Mouse (Mus musculus) lung, adult 2 months (tissue): ENCODE data around the gene Gm867. TPM values are rescaled to one million over a fixed set of nuclear protein-coding genes. Genes with fewer than 3 reads are reported as not detected.

Experiments used
- DNase-seq: peaks from one replicate; pipeline ENCODE4 v3.0.0; 2022
- H3K4me1 ChIP-seq: fragments of 200-500 bp; 2 replicates; pipeline ENCODE4 v1.6.1; 2011; ENCODE audit warnings: low read length; ENCODE audit not compliant: control insufficient read depth, insufficient read depth
- H3K4me3 ChIP-seq: fragments of 200-500 bp; replicated peaks from 2 replicates; pipeline ENCODE3; 2011; ENCODE audit warnings: low read depth, mild to moderate bottlenecking, control low read depth, low read length; ENCODE audit errors: extremely low read depth
- CTCF ChIP-seq: fragments of 200-500 bp; IDR thresholded peaks from 2 replicates; pipeline ENCODE4 v1.5.1; 2011; ENCODE audit warnings: mild to moderate bottlenecking, low read length, control low read depth; ENCODE audit not compliant: insufficient read depth
- POLR2A ChIP-seq: fragments of 200-500 bp; IDR thresholded peaks from 2 replicates; pipeline ENCODE4 v1.6.1; 2011; ENCODE audit warnings: low read depth, mild to moderate bottlenecking, control low read depth, low read length, borderline replicate concordance; ENCODE audit errors: extremely low read depth
- WGBS: fragments of 180-500 bp; shearing (Covaris S2); methylation state at CpG from one replicate; pipeline ENCODE4 v1.1.7; 2018; 5-methylcytosine and 5-hydroxymethylcytosine counted together
- polyA plus RNA-seq: library from polyadenylated mRNA; depleted of rRNA; stranded (reverse); fragments of >200 nt; gene quantifications from 2 replicates; pipeline ENCODE4 v1.2.3, GENCODE M21; 2012; rRNA removed

The Gm867 gene
- 12.6 and 15.8 TPM in 2 replicates for polyA plus RNA-seq

DNA sequence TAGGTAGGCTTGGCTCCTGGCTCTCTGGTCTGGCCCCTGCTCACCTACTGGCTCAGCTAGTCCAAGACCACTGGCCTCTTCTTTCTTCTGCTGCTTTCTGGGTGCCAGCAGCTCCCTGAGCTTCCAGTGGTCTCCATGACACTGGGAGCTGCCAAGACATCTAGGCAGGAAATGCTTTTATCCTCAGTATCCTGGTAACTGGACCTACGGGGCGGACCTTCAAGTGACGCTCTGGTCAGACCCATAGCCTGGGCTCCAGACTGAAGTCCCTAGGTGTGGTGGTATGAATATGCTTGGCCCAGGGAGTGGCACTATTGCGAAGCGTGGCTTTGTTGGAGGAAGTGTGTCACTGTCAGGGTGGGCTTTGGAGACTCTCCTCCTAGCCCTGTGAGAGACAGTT, at the start of gene Gm867:
Gm867 (minus strand) TSS at position 153 of the 400 bp plus-strand sequence.
- DNase-seq = no peak
- Histone ChIP-seq H3K4me3 (no peak within 1 kb of the TSS), H3K4me1 (peaks cover 2% of the 10 kb centered on the region; the same call in 1 of the 2 replicates)
- TF ChIP-seq POLR2A = no peak
- WGBS = 61% methylated on average over 5 of the region's 5 CpGs

DNA sequence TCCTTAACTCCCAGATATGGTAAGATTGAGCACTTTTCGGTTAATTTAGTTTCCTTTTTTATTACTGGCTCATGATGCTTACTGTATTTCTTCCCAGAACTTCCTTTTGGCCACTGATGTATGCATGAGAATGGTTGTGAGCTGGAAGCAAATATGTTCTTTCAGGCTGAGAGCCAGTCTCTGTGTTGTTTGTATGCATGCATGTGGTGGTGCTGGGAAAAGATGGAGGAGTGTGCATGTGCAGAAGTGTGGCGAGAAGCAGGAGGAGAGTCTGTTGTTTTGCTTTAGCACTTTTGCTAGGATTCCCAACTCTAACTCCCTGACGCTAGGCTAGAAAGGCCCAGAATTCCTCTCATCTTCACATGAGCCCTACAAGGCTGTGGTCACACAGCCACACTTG, 39.0 kb upstream of the Gm867 start:
- 85% methylated on average over 3 of the region's 3 CpGs for whole genome bisulfite sequencing
- TF ChIP-seq CTCF (no peak), POLR2A (no peak)
- no peak overlapping the region for H3K4me3 ChIP-seq
- no peak for DNase-seq
- H3K4me1 ChIP-seq = no peaks in the 10 kb centered on the region

DNA sequence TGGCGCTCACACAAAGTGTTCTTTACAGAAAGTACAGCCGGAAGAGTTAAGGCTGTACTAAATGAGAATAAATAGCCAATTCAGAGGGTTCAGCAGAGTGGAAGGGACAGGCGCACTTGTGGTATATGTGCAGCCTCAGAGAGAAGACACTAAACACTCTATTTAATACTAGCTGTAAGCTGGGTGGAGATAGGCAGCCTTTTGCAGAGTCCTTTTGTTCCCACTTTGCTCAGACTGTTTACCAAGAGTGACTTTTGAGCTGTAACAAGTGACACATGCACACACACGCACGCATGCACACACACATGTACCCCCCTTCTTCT, 38.3 kb upstream of the Gm867 start:
- DNase-seq = no peak
- Histone ChIP-seq H3K4me3 (no peak overlapping the region), H3K4me1 (no peaks in the 10 kb centered on the region)
- TF ChIP-seq POLR2A (no peak), CTCF (no peak)
- 66% methylated on average over 5 of the region's 5 CpGs for WGBS

DNA sequence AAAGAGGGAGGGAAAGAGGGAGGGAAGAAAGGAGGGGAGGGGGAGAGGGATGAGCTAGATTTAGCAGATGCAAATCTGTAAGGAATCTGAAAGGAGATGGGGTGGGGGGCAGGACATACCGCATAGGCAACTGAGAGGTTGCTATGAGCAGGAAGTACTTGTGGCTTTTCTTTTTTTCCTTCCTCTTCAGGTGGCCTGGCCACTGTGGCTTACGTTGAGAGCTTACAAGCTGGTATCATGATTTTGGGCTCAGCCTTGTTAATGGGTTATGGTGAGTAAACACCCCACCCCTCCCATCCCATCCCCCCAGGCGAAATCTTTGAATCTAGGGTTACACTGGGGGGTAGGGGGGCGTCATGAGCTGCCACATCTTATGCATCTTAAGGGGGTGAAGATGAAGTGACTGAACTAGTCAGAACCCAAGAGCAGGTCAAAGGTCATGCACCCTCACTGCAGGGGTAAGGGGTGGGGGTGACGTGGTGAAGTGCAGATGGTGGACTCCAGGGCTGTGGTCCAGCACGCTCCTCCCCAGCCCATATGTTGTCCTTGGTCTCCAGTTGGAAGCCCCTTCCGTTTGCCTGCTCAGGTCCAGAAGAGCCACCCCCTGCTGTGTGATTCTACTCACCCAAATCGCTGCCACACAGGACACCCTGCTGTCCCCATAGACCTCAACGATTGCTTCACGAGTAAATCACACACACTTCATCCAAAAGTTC, 37.8 kb upstream of the Gm867 start:
- 30% methylated on average over 10 of the region's 10 CpGs for WGBS

DNA sequence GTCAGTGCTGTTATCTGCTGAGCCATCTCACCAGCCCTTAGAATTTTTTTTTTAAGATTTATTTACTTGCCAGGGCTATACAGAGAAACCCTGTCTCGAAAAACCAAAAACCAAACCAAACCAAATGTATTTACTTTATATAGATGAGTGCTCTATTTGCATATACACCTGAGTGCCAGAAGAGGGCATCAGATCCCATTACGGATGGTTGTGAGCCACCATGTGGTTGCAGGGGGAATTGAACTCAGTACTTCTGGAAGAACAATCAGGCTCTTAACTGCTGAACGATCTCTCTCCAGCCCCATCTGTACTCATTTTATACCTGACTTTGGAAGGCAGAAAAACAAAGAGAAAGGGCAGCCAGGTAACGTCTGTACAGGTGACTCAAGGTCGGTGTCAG, 34.7 kb upstream of the Gm867 start:
- H3K4me1 ChIP-seq = no peaks in the 10 kb centered on the region
- no peak overlapping the region for H3K4me3 ChIP-seq
- WGBS = 67% methylated on average over 5 of the region's 5 CpGs
- DNase-seq = no peak
- TF ChIP-seq CTCF (peak; percentile 56), POLR2A (no peak)

More for the DNA sequence above, 37.8 kb upstream of the Gm867 start:
- no peaks in the 10 kb centered on the region for H3K4me1 ChIP-seq
- TF ChIP-seq POLR2A (no peak), CTCF (no peak)
- H3K4me3 ChIP-seq = no peak overlapping the region
- no peak for DNase-seq

DNA sequence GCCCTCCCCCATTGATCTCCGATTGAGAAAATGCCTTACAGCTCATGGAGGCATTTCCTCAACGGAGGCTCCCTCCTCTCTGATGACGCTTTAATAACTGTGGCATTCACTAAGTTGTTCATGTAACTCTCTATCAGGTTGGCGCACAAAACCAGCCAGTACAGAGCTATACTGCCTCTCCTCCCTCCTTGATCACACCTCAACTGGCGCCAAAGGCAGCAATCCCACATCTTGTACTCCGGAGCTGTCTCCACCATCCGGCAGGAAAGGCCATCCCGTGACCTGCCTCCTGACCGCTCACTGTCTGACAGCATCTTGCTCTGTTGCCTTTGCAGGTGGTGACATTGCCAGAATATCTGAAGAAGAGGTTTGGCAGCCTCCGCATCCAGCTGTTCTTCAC, 33.4 kb upstream of the Gm867 start:
- 82% methylated on average over 10 of the region's 10 CpGs for WGBS
- Histone ChIP-seq H3K4me1 (no peaks in the 10 kb centered on the region), H3K4me3 (no peak overlapping the region)
- TF ChIP-seq POLR2A (no peak), CTCF (no peak)
- DNase-seq = no peak

DNA sequence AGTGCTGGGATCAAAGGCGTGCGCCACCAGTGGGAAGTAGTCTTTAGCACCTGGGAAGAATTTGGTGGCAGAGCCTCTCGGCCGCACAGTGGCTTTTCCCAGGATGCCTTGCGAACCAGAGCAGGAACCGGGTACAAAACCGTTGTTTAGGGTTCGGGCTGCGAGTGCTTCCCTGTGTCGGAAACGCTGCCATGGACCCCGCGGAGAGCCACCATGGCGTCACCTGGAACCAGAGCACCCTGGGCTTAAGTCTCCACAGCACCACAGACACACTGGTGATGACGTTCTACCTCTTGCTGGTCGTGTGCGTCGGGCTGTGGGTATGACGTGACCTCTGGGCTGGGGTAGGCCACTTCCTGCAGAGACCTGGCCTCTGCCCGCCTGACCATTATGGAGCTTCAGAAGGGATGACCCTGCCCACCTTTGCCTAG, 13.9 kb upstream of the Gm867 start, which contains the start of gene Gm5134:
Gm5134 (plus strand) TSS at position 134 of the 431 bp plus-strand sequence.
- WGBS = 22% methylated on average over 20 of the region's 20 CpGs

DNA sequence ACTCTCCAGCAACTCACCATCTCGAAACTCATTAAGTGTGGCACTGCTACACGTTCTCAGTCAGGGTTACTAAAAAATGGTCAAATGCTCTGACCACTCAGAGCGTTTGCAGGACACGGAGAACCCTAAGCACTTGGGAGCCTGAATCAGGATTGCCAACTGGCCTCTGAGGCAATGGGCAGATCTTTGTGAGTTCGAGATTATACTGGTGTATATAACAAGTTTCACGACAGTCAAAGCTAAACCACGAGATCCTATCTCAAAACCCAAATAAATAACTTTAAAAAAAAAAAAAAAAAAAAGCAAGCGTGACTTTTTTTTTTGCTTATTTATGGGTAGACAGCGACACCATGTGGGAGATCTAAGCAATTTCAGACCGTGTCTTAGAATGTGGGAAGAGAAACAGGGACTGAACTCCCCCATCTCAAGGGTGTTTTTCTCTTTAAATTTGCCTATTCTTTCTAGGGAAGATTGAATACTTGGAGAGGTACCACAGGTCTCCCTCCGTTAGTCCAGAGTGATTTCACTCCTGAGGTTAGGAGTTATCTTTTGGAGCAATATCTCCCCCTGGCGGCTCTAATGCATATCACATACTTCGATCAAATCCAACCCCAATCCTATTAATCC, 11.1 kb upstream of the Gm867 start:
- Histone ChIP-seq H3K4me1 (peaks cover 6% of the 10 kb centered on the region; the same call in 1 of the 2 replicates), H3K4me3 (peak overlapping the region; percentile 28)
- DNase-seq = no peak
- WGBS = 2% methylated on average over 13 of the region's 13 CpGs
- peak; percentile 27; the same call in 1 of the 2 replicates for TF ChIP-seq CTCF
- no peak for TF ChIP-seq POLR2A

More for the DNA sequence above, 13.9 kb upstream of the Gm867 start, which contains the start of gene Gm5134:
- Histone ChIP-seq H3K4me1 (peaks cover 6% of the 10 kb centered on the region; the same call in 1 of the 2 replicates), H3K4me3 (peak within 1 kb of the TSS; percentile 6)
- TF ChIP-seq POLR2A (no peak), CTCF (no peak)
- DNase-seq = no peak

DNA sequence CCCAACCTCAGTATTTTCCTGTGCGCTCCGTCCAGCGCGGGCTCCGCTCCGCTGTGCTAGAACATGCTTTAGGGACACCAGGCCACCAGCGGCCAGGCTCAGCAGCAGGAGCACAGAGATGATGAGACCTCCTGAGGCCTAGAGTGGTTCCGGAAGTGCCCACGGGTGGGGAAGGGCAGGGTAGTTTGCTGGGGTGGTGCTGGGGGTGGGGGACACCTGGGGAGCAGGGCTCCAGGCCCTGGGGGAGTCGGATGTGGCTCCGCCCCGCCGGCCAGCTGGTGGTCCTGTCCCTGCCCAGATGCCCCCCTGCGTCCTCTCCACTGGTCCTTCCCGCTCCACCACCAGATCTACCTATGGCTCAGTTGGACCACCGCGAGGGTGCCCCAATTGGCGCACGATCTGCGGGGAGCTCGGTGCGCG, 10.3 kb upstream of the Gm867 start:
- peaks cover 6% of the 10 kb centered on the region; the same call in 1 of the 2 replicates for H3K4me1 ChIP-seq
- 8% methylated on average over 23 of the region's 23 CpGs for WGBS
- peak; percentile 25; the same call in 1 of the 2 replicates for TF ChIP-seq POLR2A
- TF ChIP-seq CTCF = no peak
- H3K4me3 ChIP-seq = peak overlapping the region; percentile 25
- no peak for DNase-seq

DNA sequence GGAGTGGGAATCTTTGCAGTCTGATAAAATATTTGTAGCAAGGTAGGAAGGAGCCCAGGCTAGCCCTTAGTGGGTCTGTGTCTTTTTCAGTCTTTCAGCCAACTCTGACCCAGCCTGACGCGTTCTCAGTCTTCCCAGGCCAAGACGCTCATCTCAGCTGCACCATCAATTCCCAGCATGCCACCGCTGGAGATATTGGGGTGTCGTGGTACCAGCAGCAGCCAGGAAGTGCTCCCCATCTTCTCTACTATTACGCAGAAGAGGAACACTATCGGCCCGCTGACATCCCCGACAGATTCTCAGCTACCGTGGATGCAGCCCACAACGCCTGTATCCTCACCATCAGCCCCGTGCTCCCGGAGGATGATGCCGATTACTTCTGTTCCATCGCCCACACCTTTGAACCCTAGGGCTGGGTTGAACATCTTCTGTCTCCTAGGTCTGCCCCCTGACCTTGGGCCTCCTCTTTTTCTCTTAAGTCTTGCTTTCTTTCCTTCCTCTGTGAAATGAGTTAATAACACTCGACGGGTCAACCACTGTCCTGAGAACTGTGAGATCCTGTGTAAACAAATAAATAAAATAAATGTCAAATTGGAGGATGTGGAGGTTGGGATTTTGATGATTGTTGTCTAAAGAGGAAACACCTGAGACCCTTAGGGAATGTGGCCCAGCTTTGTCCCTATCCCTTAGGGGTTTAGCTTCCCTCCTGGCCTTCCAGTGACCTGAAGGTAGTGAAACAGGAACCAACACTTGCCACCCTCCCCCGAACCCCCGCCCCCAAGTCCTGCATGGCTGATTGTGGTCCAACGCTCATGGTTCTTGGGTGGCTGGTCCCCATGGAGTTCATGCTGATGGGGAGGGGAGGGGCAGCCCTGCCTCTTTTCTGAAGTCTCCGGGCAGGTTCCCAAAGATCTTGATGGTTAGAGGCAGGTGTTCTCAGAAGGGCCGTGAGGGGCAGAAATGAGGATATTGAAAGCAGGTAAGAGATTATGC, 8.9 kb upstream of the Gm867 start:
- H3K4me1 ChIP-seq = peaks cover 9% of the 10 kb centered on the region; the same call in 1 of the 2 replicates
- H3K4me3 ChIP-seq = no peak overlapping the region
- no peak for TF ChIP-seq CTCF
- no peak for TF ChIP-seq POLR2A
- 70% methylated on average over 22 of the region's 22 CpGs for WGBS
- no peak for DNase-seq
